9 mouse cellular contexts compared by ENCODE assay signal in the genomic region with DNA sequence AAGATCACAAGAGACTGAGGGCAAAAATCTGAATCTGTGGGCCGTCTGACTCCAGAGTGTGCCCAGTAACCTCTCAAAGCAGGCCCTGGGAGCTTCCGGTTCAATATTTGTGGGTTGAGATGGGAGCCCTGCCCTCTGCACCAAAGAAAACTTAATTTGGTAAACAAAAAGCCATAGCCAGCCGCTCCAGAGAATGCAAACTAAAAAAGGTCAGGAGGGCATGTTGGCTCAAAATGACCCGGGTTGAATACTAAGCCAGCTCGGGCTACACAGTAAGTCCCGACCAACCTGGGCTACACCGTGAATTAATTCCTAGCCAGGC. TPM values are rescaled to one million over a fixed set of nuclear protein-coding genes. Genes with fewer than 3 reads are reported as not detected.
DNase-seq lines count a peak whose midpoint lies in the region; ATAC-seq and TF ChIP-seq lines count a peak whose summit lies in the region.
"Had no signal": no experiment of that assay in that cellular context is flagged by ENCODE, and none has a peak within 500 bp of the region (broad histone marks: within the 10 kb centered on the region; RNA-seq: fewer than 3 reads in every experiment).

No protein-coding gene starts in this region.

- TF ChIP-seq POLR2A in olfactory bulb, adult 2 months (IDR thresholded peaks at IDR 0.05; ENCODE audit: insufficient read depth, low read depth, low read length) = no peak; the same call in 1 of the 2 replicates

- H3K4me3 ChIP-seq in lung, embryonic 16.5 days (ENCODE audit: low read length) = peak overlapping the region; percentile 76
- peak overlapping the region; percentile 71 for H3K4me3 ChIP-seq in forebrain, embryonic 12.5 days (replicated peaks)
- peak overlapping the region; percentile 46 for H3K4me3 ChIP-seq in olfactory bulb, adult 2 months (ENCODE audit: insufficient read depth, low read depth, low read length)

- no peaks in the 10 kb centered on the region for H3K9me3 ChIP-seq in lung, embryonic 16.5 days (ENCODE audit: control insufficient read depth, low read length)
- H3K9me3 ChIP-seq in forebrain, embryonic 12.5 days = no peaks in the 10 kb centered on the region

- no peak for ATAC-seq in lung, embryonic 16.5 days (ENCODE audit: low read depth)
- peak; percentile 60 for ATAC-seq in forebrain, embryonic 12.5 days (ENCODE audit: low FRiP score)
- no peak for ATAC-seq in inflammation-experienced regulatory T-cells, adult 6 months

- peak overlapping the region; percentile 92 for H3K27ac ChIP-seq in lung, embryonic 16.5 days (ENCODE audit: low read length)
- peak overlapping the region; percentile 96 for H3K27ac ChIP-seq in forebrain, embryonic 12.5 days
- H3K27ac ChIP-seq in olfactory bulb, adult 2 months (ENCODE audit: insufficient read depth, low read depth, low read length) = peak overlapping the region; percentile 95

- no peak for TF ChIP-seq CTCF in olfactory bulb, adult 2 months (IDR thresholded peaks at IDR 0.05; ENCODE audit: insufficient read depth, low read depth, low read length)

- intact Hi-C loops in gastrocnemius, postnatal 14 days (cut with DNase I; ENCODE audit: low total_unique reads) = no loop called here

- H3K4me1 ChIP-seq in lung, embryonic 16.5 days (replicated peaks; ENCODE audit: control insufficient read depth, insufficient read depth, low read length) = peaks cover 12% of the 10 kb centered on the region
- H3K4me1 ChIP-seq in forebrain, embryonic 12.5 days = peaks cover 30% of the 10 kb centered on the region
- H3K4me1 ChIP-seq in olfactory bulb, adult 2 months (ENCODE audit: control insufficient read depth, insufficient read depth, low read length) = peaks cover 33% of the 10 kb centered on the region

- no peaks in the 10 kb centered on the region for H3K27me3 ChIP-seq in lung, embryonic 16.5 days (ENCODE audit: control insufficient read depth, insufficient read depth, low read depth, low read length)
- no peaks in the 10 kb centered on the region for H3K27me3 ChIP-seq in forebrain, embryonic 12.5 days

- peaks cover 11% of the 10 kb centered on the region for H3K36me3 ChIP-seq in lung, embryonic 16.5 days (ENCODE audit: control insufficient read depth, insufficient read depth, low read length)
- peaks cover 24% of the 10 kb centered on the region for H3K36me3 ChIP-seq in forebrain, embryonic 12.5 days (replicated peaks)

- WGBS in lung, embryonic 16.5 days = 14% methylated on average over 7 of the region's 7 CpGs
- WGBS in forebrain, embryonic 12.5 days = 23% methylated on average over 7 of the region's 7 CpGs
- WGBS in olfactory bulb, adult 2 months = 25% methylated on average over 7 of the region's 7 CpGs

- H3K4me2 ChIP-seq in lung, embryonic 16.5 days (ENCODE audit: low read depth, low read length) = peak overlapping the region; percentile 82
- H3K4me2 ChIP-seq in forebrain, embryonic 12.5 days = peak overlapping the region; percentile 86

- peak overlapping the region; percentile 70 for H3K9ac ChIP-seq in lung, embryonic 16.5 days (ENCODE audit: low read length)
- H3K9ac ChIP-seq in forebrain, embryonic 12.5 days = peak overlapping the region; percentile 59

- no peak for DNase-seq in lung, postnatal 10 days
- peak; percentile 13 for DNase-seq in liver
- DNase-seq in c-Kit-positive CD71-positive TER-119-positive erythroid progenitor cells, embryonic 14.5 days (ENCODE audit: low spot score) = no peak
- no peak for DNase-seq in gastrocnemius, postnatal 14 days

RNA-seq across cellular contexts. Expression of a gene that starts 0.6 kb away (rescaled TPM):
- 6.4 and 6.9 TPM in 2 replicates for polyA plus RNA-seq in lung, embryonic 16.5 days (2015; fragmentation: Nextera tagmentation; extraction: Ambion mirVana)
- 5.4 and 7.2 TPM in 2 replicates for polyA plus RNA-seq in forebrain, embryonic 12.5 days (2016; fragmentation: Nextera tagmentation; extraction: Ambion mirVana)
- polyA plus RNA-seq in olfactory bulb, adult 2 months (2012; ENCODE audit: insufficient read depth, insufficient read length, low replicate concordance, missing spikeins) = not detected in 2 replicates
- 1 to 10 TPM; 4.4 to 4.9 (median 4.7) TPM for polyA plus RNA-seq in inflammation-experienced regulatory T-cells, adult 6 months (2017; shearing (Covaris generic))
- 1 to 10 TPM; 4.9 TPM for total RNA-seq in gastrocnemius, postnatal 14 days (2021)

RNA-seq across cellular contexts. Expression of a gene that starts 10.4 kb away (rescaled TPM):
- not detected in 2 replicates for polyA plus RNA-seq in lung, embryonic 16.5 days (2015; fragmentation: Nextera tagmentation; extraction: Ambion mirVana)
- polyA plus RNA-seq in forebrain, embryonic 12.5 days (2016; fragmentation: Nextera tagmentation; extraction: Ambion mirVana) = not detected in 2 replicates
- polyA plus RNA-seq in olfactory bulb, adult 2 months (2012; ENCODE audit: insufficient read depth, insufficient read length, low replicate concordance, missing spikeins) = not detected in 2 replicates
- polyA plus RNA-seq in inflammation-experienced regulatory T-cells, adult 6 months (2017; shearing (Covaris generic)) = not detected
- total RNA-seq in gastrocnemius, postnatal 14 days (2021) = not detected
- total RNA-seq: adrenal gland, postnatal 14 days had no signal

RNA-seq across cellular contexts. Expression of a gene that starts 37.3 kb away (rescaled TPM):
- 40.6 and 42.5 TPM in 2 replicates for polyA plus RNA-seq in lung, embryonic 16.5 days (2015; fragmentation: Nextera tagmentation; extraction: Ambion mirVana)
- 78.4 and 78.8 TPM in 2 replicates for polyA plus RNA-seq in forebrain, embryonic 12.5 days (2016; fragmentation: Nextera tagmentation; extraction: Ambion mirVana)
- not detected in 2 replicates for polyA plus RNA-seq in olfactory bulb, adult 2 months (2012; ENCODE audit: insufficient read depth, insufficient read length, low replicate concordance, missing spikeins)
- polyA plus RNA-seq in inflammation-experienced regulatory T-cells, adult 6 months (2017; shearing (Covaris generic)) = 10 to 100 TPM; 12.7 to 15.3 (median 13.0) TPM
- 1 to 10 TPM; 6.5 to 6.9 TPM for total RNA-seq in gastrocnemius, postnatal 14 days (2021)

RNA-seq across cellular contexts. Expression of a gene that starts 37.6 kb away (rescaled TPM):
- polyA plus RNA-seq in lung, embryonic 16.5 days (2015; fragmentation: Nextera tagmentation; extraction: Ambion mirVana) = 104 and 114 TPM in 2 replicates
- 107 and 113 TPM in 2 replicates for polyA plus RNA-seq in forebrain, embryonic 12.5 days (2016; fragmentation: Nextera tagmentation; extraction: Ambion mirVana)
- polyA plus RNA-seq in olfactory bulb, adult 2 months (2012; ENCODE audit: insufficient read depth, insufficient read length, low replicate concordance, missing spikeins) = not detected in 2 replicates
- polyA plus RNA-seq in inflammation-experienced regulatory T-cells, adult 6 months (2017; shearing (Covaris generic)) = 10 to 100 TPM in 2 of 3 experiments, 1 to 10 TPM in 1; 5.7 to 45.5 (median 16.1) TPM
- total RNA-seq in gastrocnemius, postnatal 14 days (2021) = 100 to 1,000 TPM in 1 of 2 experiments, 10 to 100 TPM in 1; 92.5 to 102 TPM
